In genomic region chr19:8770567-8771270, GRCm38 (mm10) we compare ENCODE assay signal across 8 mouse cellular contexts. TPM values are rescaled to one million over a fixed set of nuclear protein-coding genes. Genes with fewer than 3 reads are reported as not detected.
DNase-seq lines count a peak whose midpoint lies in the region; ATAC-seq lines count a peak whose summit lies in the region.

Gene Tmem223 (plus strand): TSS chr19:8770996.

- intact Hi-C loops in heart, postnatal 10 days (cut with DNase I), result no loop called here

- ATAC-seq in forebrain, embryonic 15.5 days (replicated peaks), result peak; percentile 64
- no peak for ATAC-seq in liver, embryonic 15.5 days (ENCODE audit: insufficient read depth)
- ATAC-seq in stomach, embryonic 15.5 days (ENCODE audit: insufficient read depth, low FRiP score, low read depth), result 0 out of 2 replicates have a peak, but pooled peaks have one; percentile 13

- H3K9me3 ChIP-seq in forebrain, embryonic 15.5 days, result no peaks in the 10 kb centered on the region
- H3K9me3 ChIP-seq in liver, embryonic 15.5 days (replicated peaks), result no peaks in the 10 kb centered on the region
- H3K9me3 ChIP-seq in stomach, embryonic 15.5 days, result no peaks in the 10 kb centered on the region

- DNase-seq in CD8-positive naive resting alpha-beta T cell, adult 2 months (ENCODE audit: low read depth in 2 of 2, low spot score in 2 of 2), result peak; percentile 72 to 75
- DNase-seq in cerebellum, adult 11-12 months, result peak; percentile 77
- peak; percentile 86 to 92 for DNase-seq in heart, postnatal 10 days
- peak; percentile 88 to 92 for DNase-seq in kidney, postnatal 4 days
- peak; percentile 81 for DNase-seq in neural tube, embryonic 10.5 days (ENCODE audit: extremely low spot score, low spot score)

- H3K9ac ChIP-seq in forebrain, embryonic 15.5 days (replicated peaks), result peak within 1 kb of the TSS; percentile 95
- peak within 1 kb of the TSS; percentile 81 for H3K9ac ChIP-seq in liver, embryonic 15.5 days
- H3K9ac ChIP-seq in stomach, embryonic 15.5 days, result peak within 1 kb of the TSS; percentile 67

- no peaks in the 10 kb centered on the region for H3K27me3 ChIP-seq in forebrain, embryonic 15.5 days
- H3K27me3 ChIP-seq in liver, embryonic 15.5 days, result no peaks in the 10 kb centered on the region
- H3K27me3 ChIP-seq in stomach, embryonic 15.5 days (replicated peaks), result no peaks in the 10 kb centered on the region

- peaks cover 41% of the 10 kb centered on the region for H3K4me1 ChIP-seq in forebrain, embryonic 15.5 days
- H3K4me1 ChIP-seq in liver, embryonic 15.5 days (replicated peaks), result peaks cover 41% of the 10 kb centered on the region
- H3K4me1 ChIP-seq in stomach, embryonic 15.5 days, result peaks cover 15% of the 10 kb centered on the region

- H3K4me2 ChIP-seq in forebrain, embryonic 15.5 days (replicated peaks), result peak within 1 kb of the TSS; percentile 58
- peak within 1 kb of the TSS; percentile 92 for H3K4me2 ChIP-seq in liver, embryonic 15.5 days
- H3K4me2 ChIP-seq in stomach, embryonic 15.5 days, result peak within 1 kb of the TSS; percentile 59

- peaks cover 57% of the 10 kb centered on the region for H3K36me3 ChIP-seq in forebrain, embryonic 15.5 days
- peaks cover 69% of the 10 kb centered on the region for H3K36me3 ChIP-seq in liver, embryonic 15.5 days (replicated peaks)
- H3K36me3 ChIP-seq in stomach, embryonic 15.5 days, result peaks cover 39% of the 10 kb centered on the region

- H3K4me3 ChIP-seq in forebrain, embryonic 15.5 days, result peak within 1 kb of the TSS; percentile 77
- peak within 1 kb of the TSS; percentile 80 for H3K4me3 ChIP-seq in liver, embryonic 15.5 days (replicated peaks)
- peak within 1 kb of the TSS; percentile 56 for H3K4me3 ChIP-seq in stomach, embryonic 15.5 days (replicated peaks)

- 17% methylated on average over 29 of the region's 29 CpGs for WGBS in forebrain, embryonic 15.5 days
- 13% methylated on average over 29 of the region's 29 CpGs for WGBS in liver, embryonic 15.5 days (ENCODE audit: insufficient replicate concordance)
- WGBS in stomach, embryonic 15.5 days, result 21% methylated on average over 29 of the region's 29 CpGs

- H3K27ac ChIP-seq in forebrain, embryonic 15.5 days (replicated peaks), result peak within 1 kb of the TSS; percentile 92
- H3K27ac ChIP-seq in liver, embryonic 15.5 days (replicated peaks), result peak within 1 kb of the TSS; percentile 85
- H3K27ac ChIP-seq in stomach, embryonic 15.5 days, result peak within 1 kb of the TSS; percentile 58

RNA-seq across cellular contexts. Expression of gene Tmem223, which starts in this region (rescaled TPM):
- 249 and 250 TPM in 2 replicates for polyA plus RNA-seq in forebrain, embryonic 15.5 days (2015; fragmentation: Nextera tagmentation; extraction: Ambion mirVana)
- 100 to 1,000 TPM; 115 to 133 TPM for total RNA-seq in heart, postnatal 10 days (2021)
- 53.8 and 57.3 TPM in 2 replicates for polyA plus RNA-seq in liver, embryonic 15.5 days (2015; fragmentation: Nextera tagmentation; extraction: Ambion mirVana)
- polyA plus RNA-seq in stomach, embryonic 15.5 days (2015; fragmentation: Nextera tagmentation; extraction: Ambion mirVana), result 158 and 161 TPM in 2 replicates
